8 mouse cellular contexts compared by ENCODE assay signal in the genomic region with DNA sequence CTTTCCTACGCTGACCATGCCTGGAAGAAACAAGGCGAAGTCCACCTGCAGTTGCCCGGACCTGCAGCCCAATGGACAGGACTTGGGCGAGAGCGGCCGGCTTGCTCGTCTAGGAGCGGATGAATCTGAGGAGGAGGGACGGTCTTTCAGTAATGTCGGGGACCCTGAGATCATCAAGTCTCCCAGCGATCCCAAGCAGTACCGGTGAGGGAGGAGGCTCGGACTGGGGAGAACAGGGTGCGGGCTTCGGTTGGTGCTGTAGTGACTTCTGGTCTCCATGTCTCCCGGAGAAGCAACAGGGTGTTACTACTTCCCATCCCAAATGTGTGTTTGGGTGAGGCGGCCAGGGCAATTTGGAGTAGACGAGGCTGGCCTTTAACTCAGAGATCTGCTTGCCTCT. TPM values are rescaled to one million over a fixed set of nuclear protein-coding genes. Genes with fewer than 3 reads are reported as not detected.
DNase-seq lines count a peak whose midpoint lies in the region; ATAC-seq and TF ChIP-seq lines count a peak whose summit lies in the region.

No protein-coding gene starts in this region.

- peaks cover 9% of the 10 kb centered on the region; the same call in 1 of the 2 replicates for H3K36me3 ChIP-seq in heart, embryonic 10.5 days
- peaks cover 7 to 19% of the 10 kb centered on the region in 2 experiments for H3K36me3 ChIP-seq in CH12.LX (replicated peaks in 1 of 2; ENCODE audit: control insufficient read depth in 1 of 2, insufficient read depth in 1 of 2, low read length in 1 of 2)
- H3K36me3 ChIP-seq in limb, embryonic 13.5 days: peaks cover 12% of the 10 kb centered on the region

- no peak for TF ChIP-seq EP300 in CH12.LX (IDR thresholded peaks at IDR 0.05; ENCODE audit: low read length)

- no peaks in the 10 kb centered on the region for H3K27me3 ChIP-seq in heart, embryonic 10.5 days (ENCODE audit: insufficient read depth, poor library complexity, severe bottlenecking)
- H3K27me3 ChIP-seq in CH12.LX (replicated peaks): no peaks in the 10 kb centered on the region
- no peaks in the 10 kb centered on the region for H3K27me3 ChIP-seq in limb, embryonic 13.5 days

- TF ChIP-seq POLR2A in CH12.LX (IDR thresholded peaks at IDR 0.05; ENCODE audit: low read depth, low read length): no peak
- no peak for TF ChIP-seq POLR2A in embryonic fibroblast, embryonic 13.5 days (IDR thresholded peaks at IDR 0.05; ENCODE audit: low read depth, low read length)

- TF ChIP-seq RAD21 in CH12.LX (IDR thresholded peaks at IDR 0.05; ENCODE audit: low read depth, low read length): no peak

- in situ Hi-C loops in CH12.LX (cut with MboI; ENCODE audit: low pct_ligation_motif_present, low pct_unique_long_range_greater_than_20kb, low sequenced_read_pairs): no loop called here

- TF ChIP-seq CTCF in CH12.LX (conservative IDR thresholded peaks at IDR 0.05 in 1 of 2, IDR thresholded peaks at IDR 0.05 in 1 of 2; ENCODE audit: low read depth in 2 of 2, low read length in 2 of 2): no peak
- no peak for TF ChIP-seq CTCF in embryonic fibroblast, embryonic 13.5 days (IDR thresholded peaks at IDR 0.05; ENCODE audit: borderline replicate concordance, insufficient read depth, low read length)

- peak overlapping the region; percentile 96 for H3K9ac ChIP-seq in CH12.LX (ENCODE audit: insufficient read depth, low read depth)
- peak overlapping the region; percentile 93 for H3K9ac ChIP-seq in limb, embryonic 13.5 days

- no peak; the same call in 1 of the 2 replicates for ATAC-seq in limb, embryonic 13.5 days (ENCODE audit: low FRiP score, low read depth)

- WGBS in heart, embryonic 10.5 days: under 1% methylated on average over 18 of the region's 18 CpGs
- 0% methylated on average over 18 of the region's 18 CpGs for WGBS in limb, embryonic 13.5 days

- H3K4me1 ChIP-seq in heart, embryonic 10.5 days: peaks cover 9% of the 10 kb centered on the region
- peaks cover 0 to 24% of the 10 kb centered on the region in 2 experiments; a peak in 2 of 4 replicates for H3K4me1 ChIP-seq in CH12.LX (ENCODE audit: control insufficient read depth in 1 of 2, insufficient read depth in 2 of 2)
- 0 out of 2 replicates have a peak, but pooled peaks cover 3% of the 10 kb centered on the region for H3K4me1 ChIP-seq in embryonic fibroblast, embryonic 13.5 days (ENCODE audit: control insufficient read depth, insufficient read depth, low read length)
- peaks cover 16% of the 10 kb centered on the region for H3K4me1 ChIP-seq in limb, embryonic 13.5 days

- dilution Hi-C loops in CH12.LX (cut with MboI; ENCODE audit: extremely low pct_ligation_motif_present, extremely low pct_unique_long_range_greater_than_20kb, low sequenced_read_pairs): no loop called here

- peaks cover 35% of the 10 kb centered on the region for H3K79me2 ChIP-seq in CH12.LX (replicated peaks; ENCODE audit: control insufficient read depth, extremely low read depth, insufficient read depth, poor library complexity, severe bottlenecking)

- H3K4me2 ChIP-seq in CH12.LX (ENCODE audit: insufficient read depth, low read depth, poor library complexity, severe bottlenecking): peak overlapping the region; percentile 99
- peak overlapping the region; percentile 85 for H3K4me2 ChIP-seq in limb, embryonic 13.5 days (replicated peaks)

- peak overlapping the region; percentile 74 for H3K4me3 ChIP-seq in heart, embryonic 10.5 days
- peak overlapping the region; percentile 73 to 99 (median 91) for H3K4me3 ChIP-seq in CH12.LX (replicated peaks in 1 of 3; ENCODE audit: low read depth in 2 of 3, low read length in 2 of 3, poor library complexity in 1 of 3)
- H3K4me3 ChIP-seq in embryonic fibroblast, embryonic 13.5 days (ENCODE audit: insufficient read depth, low read length): peak overlapping the region; percentile 88
- H3K4me3 ChIP-seq in limb, embryonic 13.5 days: peak overlapping the region; percentile 88

- DNase-seq in heart, embryonic 10.5 days (ENCODE audit: low spot score): no peak
- no peak for DNase-seq in heart, postnatal 4 days
- DNase-seq in CH12.LX (ENCODE audit: extremely low read depth): no peak
- DNase-seq in skeletal muscle tissue, adult 2 months (ENCODE audit: low read depth, low spot score): peak; percentile 25
- DNase-seq in adrenal gland, adult 2 months: no peak
- DNase-seq in thymus, postnatal 10 days (ENCODE audit: low spot score in 2 of 2): no peak

- H3K27ac ChIP-seq in heart, embryonic 10.5 days: peak overlapping the region; percentile 93
- peak overlapping the region; percentile 82 for H3K27ac ChIP-seq in CH12.LX (ENCODE audit: insufficient read depth, low read depth)
- peak overlapping the region; percentile 50 for H3K27ac ChIP-seq in embryonic fibroblast, embryonic 13.5 days (ENCODE audit: insufficient read depth, low read length)
- H3K27ac ChIP-seq in limb, embryonic 13.5 days: peak overlapping the region; percentile 91

- no peaks in the 10 kb centered on the region for H3K9me3 ChIP-seq in heart, embryonic 10.5 days
- no peaks in the 10 kb centered on the region for H3K9me3 ChIP-seq in CH12.LX (replicated peaks; ENCODE audit: low read length)
- no peaks in the 10 kb centered on the region for H3K9me3 ChIP-seq in limb, embryonic 13.5 days

TF ChIP-seq in CH12.LX, 34 proteins besides CTCF, POLR2A, EP300 and RAD21:
- TF ChIP-seq SIN3A (IDR thresholded peaks at IDR 0.05; ENCODE audit: low read length): peak; percentile 30; the same call in 1 of the 2 replicates
- TF ChIP-seq CHD1 (IDR thresholded peaks at IDR 0.05; ENCODE audit: low read depth, low read length): 0 out of 2 replicates have a peak, but pooled peaks have one; percentile 58
- TF ChIP-seq ZKSCAN1 (IDR thresholded peaks at IDR 0.05; ENCODE audit: borderline replicate concordance, low read depth, low read length): no peak
TF ChIP-seq in CH12.LX: peak in this region for 2.

RNA-seq across cellular contexts. Expression of gene Nrd1, which starts 0.5 kb away (rescaled TPM):
- polyA plus RNA-seq in heart, embryonic 10.5 days (2016; fragmentation: Nextera tagmentation; extraction: Ambion mirVana): 54.4 and 62.4 TPM in 2 replicates
- 10 to 100 TPM; 86.6 to 98.9 TPM for total RNA-seq in heart, postnatal 4 days (2021)
- total RNA-seq in CH12.LX (2012; rRNA removed) (37.7 and 41.9 TPM in 2 replicates), CH12.LX (2014; rRNA removed) (83.8 and 104 TPM in 2 replicates)
- 144 and 147 TPM in 2 replicates for polyA plus RNA-seq in CH12.LX (2012; ENCODE audit: insufficient read length, low read depth)
- 214 and 216 TPM in 2 replicates for polyA plus RNA-seq in embryonic fibroblast, embryonic 13.5 days (2011; ENCODE audit: insufficient read length, low read depth, missing spikeins)
- polyA plus RNA-seq in limb, embryonic 13.5 days (2015; fragmentation: Nextera tagmentation; extraction: Ambion mirVana): 76.2 TPM in 2 replicates
- total RNA-seq in adrenal gland, adult 2 months (2021): 100 to 1,000 TPM; 116 to 192 TPM
- polyA plus RNA-seq in adrenal gland, adult 2 months (2012; rRNA removed): 8.8 and 8.9 TPM in 2 replicates
